Mouse (Mus musculus) ES-E14 (cell line): ENCODE measurements around the gene Col4a2.

Experiments
- HCFC1 ChIP-seq: IDR thresholded peaks from 2 replicates; pipeline ENCODE4 v1.6.1; 2012; ENCODE audit warnings: low read length, inconsistent platforms, borderline replicate concordance; ENCODE audit not compliant: insufficient read depth
- ZNF384 ChIP-seq: IDR thresholded peaks from 2 replicates; pipeline ENCODE4 v1.6.1; 2012; ENCODE audit warnings: low read depth, low read length, inconsistent platforms

GRCm38 (mm10) chr8:11384841-11385240 is 72.2 kb downstream of the Col4a2 start:
- TF ChIP-seq ZNF384 (no peak), HCFC1 (no peak)
